ENCODE assay signal across 8 mouse cellular contexts in genomic region chr4:95966928-95967724, GRCm38 (mm10). TPM values are rescaled to one million over a fixed set of nuclear protein-coding genes. Genes with fewer than 3 reads are reported as not detected.
DNase-seq lines count a peak whose midpoint lies in the region; ATAC-seq lines count a peak whose summit lies in the region.

Hook1 (plus strand) TSS chr4:95967240.

- no peak within 1 kb of the TSS for H3K27ac ChIP-seq in embryonic facial prominence, embryonic 12.5 days
- peak within 1 kb of the TSS; percentile 79 for H3K27ac ChIP-seq in intestine, embryonic 16.5 days (ENCODE audit: low read length)

- no peaks in the 10 kb centered on the region for H3K4me1 ChIP-seq in embryonic facial prominence, embryonic 12.5 days
- no peaks in the 10 kb centered on the region for H3K4me1 ChIP-seq in intestine, embryonic 16.5 days (ENCODE audit: control insufficient read depth, insufficient read depth, low read length)

- peak; percentile 95 to 96 for DNase-seq in adrenal gland, postnatal 36 days
- DNase-seq in left cerebral cortex, postnatal 14 days (ENCODE audit: low spot score in 2 of 2) = peak; percentile 95 to 97
- DNase-seq in right cerebral cortex, postnatal 10 days (ENCODE audit: low spot score in 2 of 2) = peak; percentile 97
- peak; percentile 80 for DNase-seq in urinary bladder, postnatal 10 days (ENCODE audit: low spot score)

- intact Hi-C loops in left cerebral cortex, postnatal 14 days (cut with DNase I) = no loop called here

- H3K4me3 ChIP-seq in embryonic facial prominence, embryonic 12.5 days = peak within 1 kb of the TSS; percentile 55
- peak within 1 kb of the TSS; percentile 75 for H3K4me3 ChIP-seq in intestine, embryonic 16.5 days (ENCODE audit: low read length)

- peak; percentile 99 for ATAC-seq in embryonic facial prominence, embryonic 12.5 days (ENCODE audit: insufficient number of reproducible peaks, insufficient read depth, low FRiP score, low TSS enrichment)
- ATAC-seq in granulocyte monocyte progenitor cell, adult 5-6 weeks (replicated peaks; ENCODE audit: poor library complexity, severe bottlenecking) = peak; percentile 98
- ATAC-seq in intestine, embryonic 16.5 days = peak; percentile 100
- ATAC-seq in megakaryocyte progenitor cell, adult 5-6 weeks (replicated peaks; ENCODE audit: poor library complexity) = peak; percentile 98

- no peaks in the 10 kb centered on the region for H3K27me3 ChIP-seq in embryonic facial prominence, embryonic 12.5 days
- no peaks in the 10 kb centered on the region for H3K27me3 ChIP-seq in intestine, embryonic 16.5 days (replicated peaks; ENCODE audit: control insufficient read depth, insufficient read depth, low read length)

- H3K9me3 ChIP-seq in embryonic facial prominence, embryonic 12.5 days = no peaks in the 10 kb centered on the region
- H3K9me3 ChIP-seq in intestine, embryonic 16.5 days (ENCODE audit: control insufficient read depth, low read length) = no peaks in the 10 kb centered on the region

- H3K36me3 ChIP-seq in embryonic facial prominence, embryonic 12.5 days = no peaks in the 10 kb centered on the region
- H3K36me3 ChIP-seq in intestine, embryonic 16.5 days (ENCODE audit: control insufficient read depth, insufficient read depth, low read length) = no peaks in the 10 kb centered on the region

- H3K9ac ChIP-seq in embryonic facial prominence, embryonic 12.5 days = peak within 1 kb of the TSS; percentile 55
- peak within 1 kb of the TSS; percentile 79 for H3K9ac ChIP-seq in intestine, embryonic 16.5 days (ENCODE audit: low read depth, low read length)

- peak within 1 kb of the TSS; percentile 83 for H3K4me2 ChIP-seq in embryonic facial prominence, embryonic 12.5 days (replicated peaks)
- peak within 1 kb of the TSS; percentile 79 for H3K4me2 ChIP-seq in intestine, embryonic 16.5 days (ENCODE audit: low read depth, low read length)

- under 1% methylated on average over 78 of the region's 82 CpGs for WGBS in embryonic facial prominence, embryonic 12.5 days
- under 1% methylated on average over 80 of the region's 82 CpGs for WGBS in intestine, embryonic 16.5 days

RNA-seq across cellular contexts. Expression of gene Hook1, which starts in this region (rescaled TPM):
- 1 to 10 TPM; 6.6 to 6.7 TPM for total RNA-seq in adrenal gland, postnatal 36 days (2021)
- polyA plus RNA-seq in embryonic facial prominence, embryonic 12.5 days (2016; fragmentation: Nextera tagmentation; extraction: Ambion mirVana) = 16.6 and 17.0 TPM in 2 replicates
- 19.0 and 21.9 TPM in 2 replicates for total RNA-seq in granulocyte monocyte progenitor cell, adult 5-6 weeks (2014; fragmentation: Nextera tagmentation)
- total RNA-seq in granulocyte monocyte progenitor cell, adult 5-6 weeks (2017) = 16.4 and 35.2 TPM in 2 replicates
- 31.1 and 34.9 TPM in 2 replicates for polyA plus RNA-seq in intestine, embryonic 16.5 days (2015; fragmentation: Nextera tagmentation; extraction: Ambion mirVana)
- total RNA-seq in left cerebral cortex, postnatal 14 days (2021) = 10 to 100 TPM; 59.4 to 67.4 TPM
- 12.1 and 17.9 TPM in 2 replicates for total RNA-seq in megakaryocyte progenitor cell, adult 5-6 weeks (2015)
- 15.2 and 27.0 TPM in 2 replicates for total RNA-seq in megakaryocyte progenitor cell, adult 5-6 weeks (2017)
